Comparison of ENCODE assay signal across 25 mouse cellular contexts in the genomic region with DNA sequence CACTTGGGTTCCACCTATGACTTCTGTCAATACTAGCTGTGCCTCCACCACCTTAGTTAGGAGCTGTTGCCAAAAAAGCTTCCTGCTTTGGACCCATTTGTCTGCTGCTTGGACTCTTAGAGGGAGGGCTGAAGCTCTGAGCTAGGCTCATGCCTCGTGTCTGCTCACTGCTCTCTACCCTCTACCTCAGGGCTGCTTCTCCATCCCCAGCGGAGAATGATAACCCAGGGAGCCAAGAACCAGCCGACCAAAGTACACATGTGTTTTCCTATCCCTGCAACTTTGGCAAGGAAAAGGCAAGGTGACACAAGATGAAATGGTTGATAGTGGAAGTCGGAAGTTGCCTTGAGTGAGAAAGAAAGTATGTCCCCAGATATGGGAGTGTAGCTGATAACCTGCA. TPM values are rescaled to one million over a fixed set of nuclear protein-coding genes. Genes with fewer than 3 reads are reported as not detected.
A peak's percentile ranks its signal among the peaks of the same experiment; 100 is the strongest.
DNase-seq lines count a peak whose midpoint lies in the region; ATAC-seq and TF ChIP-seq lines count a peak whose summit lies in the region.
"Had no signal": no experiment of that assay in that cellular context is flagged by ENCODE, and none has a peak within 500 bp of the region (broad histone marks: within the 10 kb centered on the region; RNA-seq: fewer than 3 reads in every experiment).

No protein-coding gene starts in this region.

- no peak for TF ChIP-seq POLR2A in small intestine, adult 2 months (IDR thresholded peaks at IDR 0.05; ENCODE audit: low read depth, low read length)

- H3K9ac ChIP-seq in forebrain, embryonic 12.5 days: no peak overlapping the region
- no peak overlapping the region for H3K9ac ChIP-seq in intestine, embryonic 14.5 days (ENCODE audit: low read length)
- no peak overlapping the region for H3K9ac ChIP-seq in intestine, postnatal 0 days (ENCODE audit: low read depth, low read length)
- no peak overlapping the region for H3K9ac ChIP-seq in midbrain, embryonic 15.5 days
- H3K9ac ChIP-seq: heart, embryonic 13.5 days; hindbrain, embryonic 15.5 days; liver, embryonic 15.5 days had no signal

- no peak overlapping the region for H3K4me2 ChIP-seq in forebrain, embryonic 12.5 days
- H3K4me2 ChIP-seq in intestine, embryonic 14.5 days (ENCODE audit: low read length): no peak overlapping the region
- H3K4me2 ChIP-seq in intestine, postnatal 0 days (replicated peaks; ENCODE audit: low read depth): no peak overlapping the region
- no peak overlapping the region for H3K4me2 ChIP-seq in midbrain, embryonic 15.5 days
- H3K4me2 ChIP-seq: heart, embryonic 13.5 days; hindbrain, embryonic 15.5 days; liver, embryonic 15.5 days had no signal

- H3K27me3 ChIP-seq in forebrain, embryonic 10.5 days (ENCODE audit: poor library complexity, severe bottlenecking): no peaks in the 10 kb centered on the region
- H3K27me3 ChIP-seq in forebrain, embryonic 12.5 days: no peaks in the 10 kb centered on the region
- H3K27me3 ChIP-seq in intestine, embryonic 14.5 days (replicated peaks; ENCODE audit: control insufficient read depth, insufficient read depth, low read length): no peaks in the 10 kb centered on the region
- H3K27me3 ChIP-seq in intestine, postnatal 0 days (replicated peaks; ENCODE audit: control insufficient read depth, insufficient read depth, low read length): no peaks in the 10 kb centered on the region
- no peaks in the 10 kb centered on the region for H3K27me3 ChIP-seq in midbrain, embryonic 10.5 days (ENCODE audit: low read depth, poor library complexity, severe bottlenecking)
- H3K27me3 ChIP-seq in midbrain, embryonic 15.5 days (replicated peaks): no peaks in the 10 kb centered on the region
- no peaks in the 10 kb centered on the region for H3K27me3 ChIP-seq in small intestine, adult 2 months (ENCODE audit: control insufficient read depth, insufficient read depth, low read length)
- H3K27me3 ChIP-seq: heart, embryonic 13.5 days; hindbrain, embryonic 15.5 days; liver, embryonic 15.5 days; megakaryocyte, embryonic 14.5 days had no signal

- no peak for ATAC-seq in forebrain, embryonic 12.5 days (ENCODE audit: low FRiP score)
- no peak for ATAC-seq in intestine, embryonic 14.5 days (replicated peaks; ENCODE audit: low FRiP score, low TSS enrichment, low read depth)
- no peak for ATAC-seq in intestine, postnatal 0 days
- ATAC-seq in midbrain, embryonic 15.5 days (replicated peaks): no peak
- ATAC-seq: forebrain, embryonic 16.5 days; inflammation-experienced regulatory T-cells, adult 6 months had no signal

- H3K4me1 ChIP-seq in forebrain, embryonic 10.5 days: no peaks in the 10 kb centered on the region
- H3K4me1 ChIP-seq in forebrain, embryonic 12.5 days: no peaks in the 10 kb centered on the region
- H3K4me1 ChIP-seq in intestine, embryonic 14.5 days (replicated peaks; ENCODE audit: control insufficient read depth, insufficient read depth, low read length): no peaks in the 10 kb centered on the region
- H3K4me1 ChIP-seq in intestine, postnatal 0 days (replicated peaks; ENCODE audit: control insufficient read depth, insufficient read depth, low read length): no peaks in the 10 kb centered on the region
- H3K4me1 ChIP-seq in midbrain, embryonic 10.5 days: no peaks in the 10 kb centered on the region
- H3K4me1 ChIP-seq in midbrain, embryonic 15.5 days: no peaks in the 10 kb centered on the region
- peaks cover 8% of the 10 kb centered on the region; the same call in 1 of the 2 replicates for H3K4me1 ChIP-seq in small intestine, adult 2 months (ENCODE audit: control insufficient read depth, insufficient read depth, insufficient read length, low read length)
- H3K4me1 ChIP-seq: hindbrain, embryonic 15.5 days; liver, embryonic 15.5 days had no signal

- TF ChIP-seq CTCF in intestine, postnatal 0 days (IDR thresholded peaks at IDR 0.05; ENCODE audit: low read depth): no peak
- TF ChIP-seq CTCF in small intestine, adult 2 months (IDR thresholded peaks at IDR 0.05; ENCODE audit: extremely low read depth, insufficient read length, insufficient replicate concordance, low read depth, low read length): no peak

- 83% methylated on average over 4 of the region's 4 CpGs for WGBS in forebrain, embryonic 10.5 days
- WGBS in forebrain, embryonic 12.5 days: 93% methylated on average over 4 of the region's 4 CpGs
- WGBS in intestine, embryonic 14.5 days: 81% methylated on average over 4 of the region's 4 CpGs
- 78% methylated on average over 4 of the region's 4 CpGs for WGBS in intestine, postnatal 0 days
- WGBS in midbrain, embryonic 10.5 days: 89% methylated on average over 4 of the region's 4 CpGs
- WGBS in midbrain, embryonic 15.5 days: 95% methylated on average over 4 of the region's 4 CpGs
- WGBS in small intestine, adult 2 months: 50% methylated on average over 4 of the region's 4 CpGs

- H3K9me3 ChIP-seq in forebrain, embryonic 10.5 days: no peaks in the 10 kb centered on the region
- H3K9me3 ChIP-seq in forebrain, embryonic 12.5 days: no peaks in the 10 kb centered on the region
- no peaks in the 10 kb centered on the region for H3K9me3 ChIP-seq in intestine, embryonic 14.5 days (ENCODE audit: control insufficient read depth, low read length)
- H3K9me3 ChIP-seq in intestine, postnatal 0 days (ENCODE audit: control insufficient read depth): no peaks in the 10 kb centered on the region
- H3K9me3 ChIP-seq in midbrain, embryonic 10.5 days (replicated peaks): no peaks in the 10 kb centered on the region
- H3K9me3 ChIP-seq in midbrain, embryonic 15.5 days: no peaks in the 10 kb centered on the region
- H3K9me3 ChIP-seq: G1E; hindbrain, embryonic 15.5 days; liver, embryonic 15.5 days had no signal

- H3K27ac ChIP-seq in forebrain, embryonic 10.5 days: no peak overlapping the region
- no peak overlapping the region for H3K27ac ChIP-seq in forebrain, embryonic 12.5 days
- no peak overlapping the region for H3K27ac ChIP-seq in intestine, embryonic 14.5 days (ENCODE audit: low read depth)
- H3K27ac ChIP-seq in intestine, postnatal 0 days (ENCODE audit: low read depth, low read length): no peak overlapping the region
- H3K27ac ChIP-seq in midbrain, embryonic 10.5 days (replicated peaks): no peak overlapping the region
- H3K27ac ChIP-seq in midbrain, embryonic 15.5 days: no peak overlapping the region
- H3K27ac ChIP-seq in small intestine, adult 2 months (ENCODE audit: insufficient read depth, low read depth, low read length): peak overlapping the region; percentile 52; the same call in 1 of the 2 replicates
- H3K27ac ChIP-seq: heart, embryonic 13.5 days; hindbrain, embryonic 15.5 days; liver, embryonic 15.5 days; stomach, postnatal 0 days had no signal

- H3K4me3 ChIP-seq in forebrain, embryonic 10.5 days: no peak overlapping the region
- H3K4me3 ChIP-seq in forebrain, embryonic 12.5 days (replicated peaks): no peak overlapping the region
- no peak overlapping the region for H3K4me3 ChIP-seq in intestine, embryonic 14.5 days (ENCODE audit: low read depth, low read length)
- H3K4me3 ChIP-seq in intestine, postnatal 0 days (ENCODE audit: low read depth, low read length): no peak overlapping the region
- no peak overlapping the region for H3K4me3 ChIP-seq in midbrain, embryonic 10.5 days
- no peak overlapping the region for H3K4me3 ChIP-seq in midbrain, embryonic 15.5 days
- H3K4me3 ChIP-seq in small intestine, adult 2 months (ENCODE audit: low read depth, low read length): no peak overlapping the region
- H3K4me3 ChIP-seq: heart, embryonic 13.5 days; hindbrain, embryonic 15.5 days; liver, embryonic 15.5 days; megakaryocyte, embryonic 14.5 days had no signal

- DNase-seq in forebrain, embryonic 10.5 days (ENCODE audit: extremely low spot score, low spot score): peak; percentile 9
- peak; percentile 39 for DNase-seq in intestine, embryonic 14.5 days (ENCODE audit: low spot score)
- peak; percentile 1 for DNase-seq in midbrain, embryonic 10.5 days (ENCODE audit: low spot score)
- DNase-seq: adrenal gland, adult 8-10 months; cerebellum, adult 2 months; gastrocnemius, postnatal 14 days; heart, postnatal 10 days; kidney, postnatal 36 days; layer of hippocampus, postnatal 36 days; left cerebral cortex, postnatal 4 days; lung, postnatal 4 days; midbrain, embryonic 14.5 days; right cerebral cortex, postnatal 25 days had no signal

- peaks cover 39% of the 10 kb centered on the region for H3K36me3 ChIP-seq in forebrain, embryonic 10.5 days (replicated peaks)
- peaks cover 32% of the 10 kb centered on the region for H3K36me3 ChIP-seq in forebrain, embryonic 12.5 days (replicated peaks)
- H3K36me3 ChIP-seq in intestine, embryonic 14.5 days (ENCODE audit: control insufficient read depth, insufficient read depth, low read length): peaks cover 88% of the 10 kb centered on the region
- H3K36me3 ChIP-seq in intestine, postnatal 0 days (ENCODE audit: control insufficient read depth, insufficient read depth): peaks cover 84% of the 10 kb centered on the region
- H3K36me3 ChIP-seq in midbrain, embryonic 10.5 days: peaks cover 70% of the 10 kb centered on the region
- peaks cover 28% of the 10 kb centered on the region for H3K36me3 ChIP-seq in midbrain, embryonic 15.5 days (replicated peaks)
- H3K36me3 ChIP-seq in small intestine, adult 2 months (ENCODE audit: control insufficient read depth, insufficient read depth, low read length): peaks cover 33% of the 10 kb centered on the region

RNA-seq across cellular contexts. Expression of gene Usp35, which starts 26.6 kb away (rescaled TPM):
- polyA plus RNA-seq in forebrain, embryonic 10.5 days (2016; fragmentation: Nextera tagmentation; extraction: Ambion mirVana): 0.83 and 1.7 TPM in 2 replicates
- 3.0 and 3.3 TPM in 2 replicates for polyA plus RNA-seq in forebrain, embryonic 12.5 days (2016; fragmentation: Nextera tagmentation; extraction: Ambion mirVana)
- polyA plus RNA-seq in intestine, embryonic 14.5 days (2014; fragmentation: Nextera tagmentation; extraction: Ambion mirVana): 2.1 and 3.4 TPM in 2 replicates
- 0.41 and 0.48 TPM in 2 replicates for polyA plus RNA-seq in intestine, postnatal 0 days (2015; fragmentation: Nextera tagmentation; extraction: Ambion mirVana)
- 1.5 and 1.7 TPM in 2 replicates for polyA plus RNA-seq in midbrain, embryonic 10.5 days (2016; fragmentation: Nextera tagmentation; extraction: Ambion mirVana)
- 4.8 and 5.3 TPM in 2 replicates for polyA plus RNA-seq in midbrain, embryonic 15.5 days (2015; fragmentation: Nextera tagmentation; extraction: Ambion mirVana)
- polyA plus RNA-seq in small intestine, adult 2 months (2012; rRNA removed): 2.9 and 14.6 TPM in 2 replicates

RNA-seq across cellular contexts. Expression of gene Kctd21, which starts 26.9 kb away (rescaled TPM):
- 3.7 and 3.9 TPM in 2 replicates for polyA plus RNA-seq in forebrain, embryonic 10.5 days (2016; fragmentation: Nextera tagmentation; extraction: Ambion mirVana)
- 4.3 and 5.2 TPM in 2 replicates for polyA plus RNA-seq in forebrain, embryonic 12.5 days (2016; fragmentation: Nextera tagmentation; extraction: Ambion mirVana)
- polyA plus RNA-seq in intestine, embryonic 14.5 days (2014; fragmentation: Nextera tagmentation; extraction: Ambion mirVana): 5.4 and 5.9 TPM in 2 replicates
- polyA plus RNA-seq in intestine, postnatal 0 days (2015; fragmentation: Nextera tagmentation; extraction: Ambion mirVana): 1.4 TPM in 2 replicates
- polyA plus RNA-seq in midbrain, embryonic 10.5 days (2016; fragmentation: Nextera tagmentation; extraction: Ambion mirVana): 4.4 and 5.3 TPM in 2 replicates
- 8.1 and 8.3 TPM in 2 replicates for polyA plus RNA-seq in midbrain, embryonic 15.5 days (2015; fragmentation: Nextera tagmentation; extraction: Ambion mirVana)
- polyA plus RNA-seq in small intestine, adult 2 months (2012; rRNA removed): 2.8 and 7.3 TPM in 2 replicates
